Mouse (Mus musculus): Measurements from ENCODE around the gene Iqcc. TPM values are rescaled to one million over a fixed set of nuclear protein-coding genes. Genes with fewer than 3 reads are reported as not detected.

Iqcc gene
- polyA plus RNA-seq, 1 experiment from 2014 or later: 32.8 TPM

DNA sequence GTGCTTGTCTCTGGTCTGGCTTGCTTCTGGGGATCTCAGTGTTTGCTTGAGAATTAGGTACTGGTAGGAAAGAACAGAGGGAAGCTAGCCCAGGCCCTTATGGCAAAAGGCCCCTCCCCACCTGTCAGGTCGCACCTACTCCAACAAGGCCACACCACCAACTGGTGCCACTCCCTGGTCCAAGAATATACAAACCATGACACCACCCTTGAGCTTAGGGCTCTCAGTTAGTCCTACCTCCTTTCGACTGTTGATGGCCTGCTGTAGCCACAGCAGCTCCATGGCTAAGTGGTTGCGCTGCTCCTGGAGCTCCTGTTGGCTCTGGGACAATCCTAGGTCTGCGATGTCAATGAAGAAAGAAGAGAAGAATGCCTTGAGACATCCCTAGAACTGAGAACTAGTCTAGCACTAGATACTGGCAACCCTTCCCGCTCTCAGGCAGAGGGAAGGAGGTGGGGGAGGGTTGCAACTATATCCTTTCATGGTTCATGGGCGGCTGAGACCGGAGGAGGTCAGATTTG is 1.7 kb downstream of the Iqcc start:
- Histone ChIP-seq H3K4me3 (no peak overlapping the region), H3K4me1 (peaks cover 19% of the 10 kb centered on the region), H3K36me3 (peaks cover 22% of the 10 kb centered on the region), H3K27me3 (ENCODE audit: low read depth, poor library complexity, severe bottlenecking) (no peaks in the 10 kb centered on the region), H3K9me3 (replicated peaks) (no peaks in the 10 kb centered on the region), H3K27ac (replicated peaks) (no peak overlapping the region)
- WGBS: 97% methylated on average over 7 of the region's 7 CpGs
- DNase-seq (ENCODE audit: low spot score): no peak

DNA sequence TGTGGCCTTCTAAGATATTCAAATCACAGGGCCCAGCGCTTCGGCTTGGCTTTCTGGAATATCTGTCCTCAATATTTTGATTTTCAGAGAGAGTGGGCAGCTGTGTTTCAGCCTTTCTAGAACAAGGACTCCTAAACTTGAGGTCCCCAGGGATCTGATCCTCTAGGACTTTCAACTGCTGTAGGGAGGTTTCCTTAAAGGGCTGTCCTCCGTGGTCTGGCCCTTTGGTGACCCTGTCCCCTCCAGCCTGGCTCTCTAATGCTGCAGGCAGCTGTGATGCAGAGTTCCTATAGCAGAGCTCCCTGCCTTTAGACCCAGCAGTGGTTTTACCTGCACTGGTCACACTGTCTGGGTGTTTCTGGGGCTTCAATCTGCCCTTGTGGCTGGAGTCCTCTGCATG is 2.3 kb downstream of the Iqcc start:
- Histone ChIP-seq H3K9me3 (replicated peaks) (no peaks in the 10 kb centered on the region), H3K4me3 (no peak overlapping the region), H3K27me3 (ENCODE audit: low read depth, poor library complexity, severe bottlenecking) (no peaks in the 10 kb centered on the region), H3K36me3 (peaks cover 22% of the 10 kb centered on the region), H3K4me1 (peaks cover 14% of the 10 kb centered on the region), H3K27ac (replicated peaks) (no peak overlapping the region)
- no peak for DNase-seq (ENCODE audit: low spot score)
- WGBS: 94% methylated on average over 3 of the region's 3 CpGs

DNA sequence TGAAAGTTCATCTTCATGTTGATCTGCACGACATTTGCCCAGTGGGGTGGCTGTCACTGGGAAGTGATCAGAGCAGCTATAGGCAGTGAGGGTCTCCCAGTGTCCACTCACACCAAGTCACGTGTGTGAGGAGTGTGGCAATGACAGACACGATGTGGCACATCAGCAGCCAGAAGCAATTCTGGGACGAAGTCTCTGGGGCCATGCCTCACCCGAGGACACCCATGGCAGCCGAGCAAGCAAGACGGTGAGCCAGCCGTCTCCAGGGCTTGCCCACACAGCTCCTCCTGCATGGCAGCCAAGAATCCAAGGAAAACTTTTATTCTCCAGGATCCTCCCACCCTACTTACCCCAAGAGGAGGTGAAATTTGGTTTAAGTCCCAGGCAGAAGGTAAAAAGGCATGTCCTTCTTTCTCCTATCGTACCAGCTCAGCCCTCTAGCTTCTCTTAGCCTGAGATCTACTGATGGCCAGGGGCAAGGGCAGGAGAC is 3.1 kb downstream of the Iqcc start:
- DNase-seq (ENCODE audit: low spot score): no peak
- no peaks in the 10 kb centered on the region for H3K9me3 ChIP-seq (replicated peaks)

DNA sequence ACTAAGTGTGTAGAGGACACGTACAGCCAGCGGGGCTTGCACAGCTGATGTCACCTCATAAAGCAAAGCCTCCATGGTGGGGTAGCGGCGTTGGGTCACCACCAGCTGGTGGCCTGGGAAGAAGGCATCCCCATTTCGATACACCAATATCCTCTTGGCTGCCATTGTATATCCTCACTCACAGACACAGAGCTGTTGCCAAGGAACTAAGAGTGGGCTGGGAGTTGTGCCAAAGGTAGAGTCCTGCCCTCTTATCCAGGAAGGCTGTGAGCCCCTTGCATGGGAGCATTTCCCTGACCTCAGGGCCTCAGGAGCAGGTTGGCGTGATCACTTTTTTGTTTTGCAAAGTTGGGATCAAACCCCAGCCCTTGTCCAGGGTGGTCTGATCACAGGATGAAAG is 4.8 kb downstream of the Iqcc start, which contains the start of gene Dcdc2b:
TSS of gene Dcdc2b (minus strand) at position 165 of the 400 bp plus-strand sequence.
- Histone ChIP-seq H3K9me3 (replicated peaks) (no peaks in the 10 kb centered on the region), H3K4me1 (peaks cover 11% of the 10 kb centered on the region), H3K27ac (replicated peaks) (no peak within 1 kb of the TSS), H3K36me3 (peaks cover 34% of the 10 kb centered on the region), H3K4me3 (no peak within 1 kb of the TSS), H3K27me3 (ENCODE audit: low read depth, poor library complexity, severe bottlenecking) (no peaks in the 10 kb centered on the region)
- DNase-seq (ENCODE audit: low spot score): no peak
- 87% methylated on average over 6 of the region's 6 CpGs for WGBS

More for the DNA sequence above, 3.1 kb downstream of the Iqcc start:
- 89% methylated on average over 9 of the region's 9 CpGs for WGBS
- Histone ChIP-seq H3K27ac (replicated peaks) (no peak overlapping the region), H3K36me3 (peaks cover 22% of the 10 kb centered on the region), H3K4me1 (peaks cover 14% of the 10 kb centered on the region), H3K27me3 (ENCODE audit: low read depth, poor library complexity, severe bottlenecking) (no peaks in the 10 kb centered on the region), H3K4me3 (no peak overlapping the region)

DNA sequence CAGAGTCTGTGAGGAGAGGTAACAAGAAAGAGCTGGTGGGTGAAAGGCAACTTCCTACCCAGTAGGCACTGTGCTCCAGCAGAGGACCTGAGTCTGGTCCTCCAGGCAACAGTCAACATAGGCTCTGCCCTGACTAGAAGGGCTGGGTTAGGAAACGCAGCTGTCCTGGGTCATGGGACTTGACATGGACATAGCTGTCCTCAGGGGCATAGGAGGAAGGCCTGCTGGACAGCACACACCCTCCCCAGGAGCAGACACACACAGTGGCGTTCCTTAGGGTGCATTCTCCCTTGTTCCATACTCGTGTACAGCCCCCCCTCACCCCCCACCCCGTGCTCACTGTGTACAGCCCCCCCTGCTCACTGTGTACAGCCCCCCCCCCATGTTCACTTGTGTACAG is 8.4 kb downstream of the Iqcc start:
- Histone ChIP-seq H3K36me3 (peaks cover 45% of the 10 kb centered on the region), H3K4me1 (no peaks in the 10 kb centered on the region), H3K27me3 (ENCODE audit: low read depth, poor library complexity, severe bottlenecking) (no peaks in the 10 kb centered on the region), H3K4me3 (no peak overlapping the region), H3K9me3 (replicated peaks) (no peaks in the 10 kb centered on the region), H3K27ac (replicated peaks) (no peak overlapping the region)
- no peak for DNase-seq (ENCODE audit: low spot score)
- 80% methylated on average over 4 of the region's 4 CpGs for WGBS

DNA sequence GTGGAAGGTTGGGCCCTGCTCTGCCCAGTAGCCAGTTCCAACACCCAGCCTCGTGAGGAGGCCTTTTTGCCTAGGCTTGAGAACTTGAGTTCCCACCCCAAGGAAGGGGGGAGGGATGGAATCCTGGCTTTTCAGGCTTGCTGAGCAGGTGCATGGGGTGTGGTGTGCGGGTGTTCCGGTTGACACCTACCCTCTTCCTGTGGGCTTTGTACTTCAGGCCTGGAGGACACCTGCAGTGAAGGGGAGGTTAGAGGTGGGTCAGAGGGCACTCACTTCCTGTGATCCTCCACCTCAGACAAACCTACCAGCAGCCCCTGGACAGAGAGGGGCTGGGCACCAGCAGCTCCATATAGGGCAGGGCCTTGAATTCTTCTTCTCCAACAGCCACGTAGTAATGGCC is 8.9 kb downstream of the Iqcc start:
- H3K9me3 ChIP-seq (replicated peaks): no peaks in the 10 kb centered on the region
- H3K4me3 ChIP-seq: no peak overlapping the region
- H3K27ac ChIP-seq (replicated peaks): 0 out of 2 replicates have a peak overlapping the region, but pooled peaks have one; percentile 3
- 75% methylated on average over 4 of the region's 4 CpGs for WGBS
- no peaks in the 10 kb centered on the region for H3K4me1 ChIP-seq
- H3K36me3 ChIP-seq: peaks cover 49% of the 10 kb centered on the region
- no peak for DNase-seq (ENCODE audit: low spot score)
- H3K27me3 ChIP-seq (ENCODE audit: low read depth, poor library complexity, severe bottlenecking): no peaks in the 10 kb centered on the region

DNA sequence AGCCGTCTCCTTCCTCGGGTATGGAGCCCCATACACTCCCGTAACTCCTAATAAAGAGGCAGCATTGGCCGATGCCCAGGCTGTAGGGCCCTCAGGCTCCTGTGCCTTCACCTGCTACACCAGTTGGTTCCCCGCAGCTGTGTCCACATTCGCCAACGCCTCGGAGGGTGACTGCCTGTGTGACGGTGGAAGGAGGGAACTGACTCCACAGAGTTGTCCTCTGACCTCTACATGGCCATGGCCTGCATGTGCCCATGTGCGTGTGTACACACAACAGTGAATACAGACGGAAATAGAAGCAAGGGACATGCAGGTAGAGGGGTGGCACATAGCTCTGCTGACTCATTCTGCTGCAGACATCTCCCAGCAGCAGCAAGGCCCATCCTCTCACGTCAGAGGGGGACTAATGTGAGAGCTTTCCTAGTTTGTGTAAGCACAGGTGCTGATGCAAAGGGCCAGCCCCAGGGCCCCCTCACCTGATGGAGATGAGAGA is 9.7 kb downstream of the Iqcc start:
- no peaks in the 10 kb centered on the region for H3K27me3 ChIP-seq (ENCODE audit: low read depth, poor library complexity, severe bottlenecking)
- H3K36me3 ChIP-seq: peaks cover 56% of the 10 kb centered on the region
- no peak overlapping the region for H3K4me3 ChIP-seq
- H3K4me1 ChIP-seq: no peaks in the 10 kb centered on the region
- DNase-seq (ENCODE audit: low spot score): no peak
- WGBS: 84% methylated on average over 12 of the region's 12 CpGs
- H3K27ac ChIP-seq (replicated peaks): no peak overlapping the region
- H3K9me3 ChIP-seq (replicated peaks): no peaks in the 10 kb centered on the region

DNA sequence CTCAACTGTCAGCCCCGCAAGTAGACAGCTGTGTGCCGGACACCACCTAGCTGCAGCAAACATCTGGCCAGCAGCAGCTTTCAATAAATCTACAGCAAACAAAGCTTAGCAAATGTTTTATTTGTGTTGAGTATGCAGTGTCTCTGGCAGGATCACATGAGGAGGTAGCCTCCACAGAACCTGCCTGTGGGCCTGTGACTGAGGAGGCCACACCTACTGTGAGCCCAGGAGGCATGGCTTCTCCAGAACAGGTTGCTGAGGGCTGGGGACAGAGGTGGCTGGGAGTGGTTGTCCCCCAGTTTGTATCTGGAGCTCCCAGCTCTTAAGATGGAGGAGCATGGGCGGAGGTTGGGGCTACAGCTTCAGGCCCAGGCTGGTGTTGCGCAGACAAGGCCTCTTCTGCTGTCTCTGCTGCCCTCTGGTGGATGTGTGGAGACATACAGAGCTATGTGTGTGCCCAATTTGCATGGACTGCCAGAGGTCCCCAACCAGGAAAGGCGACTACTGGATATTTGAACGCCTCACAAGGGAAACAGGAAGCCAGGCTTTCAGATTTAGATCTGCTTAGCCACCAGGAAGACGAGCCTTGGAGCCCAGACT is 10.4 kb downstream of the Iqcc start:
- DNase-seq (ENCODE audit: low spot score): peak; percentile 85
- Histone ChIP-seq H3K4me3 (no peak overlapping the region), H3K36me3 (peaks cover 61% of the 10 kb centered on the region), H3K27me3 (ENCODE audit: low read depth, poor library complexity, severe bottlenecking) (no peaks in the 10 kb centered on the region), H3K9me3 (replicated peaks) (no peaks in the 10 kb centered on the region), H3K27ac (replicated peaks) (peak overlapping the region; percentile 1; the same call in 1 of the 2 replicates), H3K4me1 (no peaks in the 10 kb centered on the region)
- 41% methylated on average over 7 of the region's 7 CpGs for WGBS

DNA sequence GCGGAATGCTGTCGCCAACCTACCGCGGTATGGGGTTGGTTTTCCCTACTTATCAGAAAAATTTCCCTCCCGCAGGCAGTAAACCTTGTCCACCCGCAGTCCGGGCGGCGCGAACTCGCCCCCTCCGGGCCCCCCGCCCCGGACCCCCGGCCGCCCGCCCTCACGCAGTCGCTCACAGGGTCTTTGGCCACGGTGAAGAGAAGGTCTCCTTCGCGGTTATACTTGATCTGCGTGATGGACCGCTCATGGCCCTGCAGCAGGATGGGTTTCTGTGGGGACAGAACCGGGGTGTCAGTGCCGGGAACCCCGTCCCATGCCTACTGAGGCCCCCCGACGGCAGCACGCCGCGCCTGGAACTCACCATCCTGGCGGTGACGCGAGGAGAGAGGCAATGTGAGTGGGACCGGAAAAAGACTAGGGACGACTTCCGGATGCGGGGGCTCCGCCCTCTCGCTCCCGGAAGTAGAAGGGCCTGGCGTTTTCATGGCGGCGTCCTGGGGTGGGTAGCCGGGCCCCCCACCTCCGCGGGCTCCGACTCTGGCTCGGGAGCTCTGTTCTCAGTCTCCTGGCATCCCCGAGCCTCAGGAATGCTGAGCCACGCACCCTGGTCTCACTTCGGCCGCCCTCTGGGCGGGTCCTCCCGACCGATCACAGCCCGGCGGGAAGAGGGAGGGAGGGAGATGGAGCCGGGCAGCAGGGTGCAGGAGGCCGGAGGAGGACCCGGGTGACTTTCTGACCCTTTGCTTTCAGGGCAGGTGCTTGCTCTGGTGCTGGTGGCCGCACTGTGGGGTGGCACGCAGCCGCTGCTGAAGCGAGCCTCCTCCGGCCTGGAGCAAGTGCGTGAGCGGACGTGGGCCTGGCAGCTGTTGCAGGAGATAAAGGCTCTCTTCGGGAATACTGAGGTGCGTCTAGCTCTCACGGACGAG is 18.4 kb downstream of the Iqcc start, which contains the start of the genes Eif3i and Tmem234:
TSS of gene Eif3i (minus strand) at position 416 of the 926 bp plus-strand sequence.
TSS of gene Tmem234 (plus strand) at position 436 of the 926 bp plus-strand sequence.
- Histone ChIP-seq H3K27me3 (ENCODE audit: low read depth, poor library complexity, severe bottlenecking) (no peaks in the 10 kb centered on the region), H3K27ac (replicated peaks) (peak within 1 kb of the TSS; percentile 96), H3K9me3 (replicated peaks) (no peaks in the 10 kb centered on the region), H3K4me3 (peak within 1 kb of the TSS; percentile 100), H3K36me3 (peaks cover 73% of the 10 kb centered on the region), H3K4me1 (peaks cover 30% of the 10 kb centered on the region)
- peak; percentile 87 for DNase-seq (ENCODE audit: low spot score)
- WGBS: under 1% methylated on average over 74 of the region's 74 CpGs

DNA sequence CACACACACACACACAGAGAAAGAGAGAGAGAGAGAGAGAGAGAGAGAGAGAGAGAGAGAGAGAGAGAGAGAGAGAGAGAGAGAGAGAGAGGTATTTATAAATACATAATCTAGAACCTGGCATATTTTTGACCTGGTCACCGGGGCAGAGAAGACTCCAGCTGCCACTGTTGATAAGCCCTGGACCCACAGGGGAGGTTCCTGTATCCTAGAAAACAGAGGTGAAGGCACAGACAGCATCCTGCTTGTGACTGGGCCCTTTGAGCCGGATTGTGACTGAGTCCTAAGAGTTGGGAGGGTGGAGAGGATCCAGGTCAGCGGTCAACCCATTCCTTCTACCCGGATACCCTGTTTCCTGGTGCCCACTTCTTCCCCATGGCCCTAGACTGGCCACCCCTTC is 30.0 kb downstream of the Iqcc start:
- Histone ChIP-seq H3K27ac (replicated peaks) (no peak overlapping the region), H3K4me3 (no peak overlapping the region), H3K9me3 (replicated peaks) (no peaks in the 10 kb centered on the region), H3K4me1 (peaks cover 17% of the 10 kb centered on the region), H3K27me3 (ENCODE audit: low read depth, poor library complexity, severe bottlenecking) (no peaks in the 10 kb centered on the region), H3K36me3 (peaks cover 39% of the 10 kb centered on the region)
- no peak for DNase-seq (ENCODE audit: low spot score)
- 90% methylated on average over 4 of the region's 4 CpGs for WGBS

DNA sequence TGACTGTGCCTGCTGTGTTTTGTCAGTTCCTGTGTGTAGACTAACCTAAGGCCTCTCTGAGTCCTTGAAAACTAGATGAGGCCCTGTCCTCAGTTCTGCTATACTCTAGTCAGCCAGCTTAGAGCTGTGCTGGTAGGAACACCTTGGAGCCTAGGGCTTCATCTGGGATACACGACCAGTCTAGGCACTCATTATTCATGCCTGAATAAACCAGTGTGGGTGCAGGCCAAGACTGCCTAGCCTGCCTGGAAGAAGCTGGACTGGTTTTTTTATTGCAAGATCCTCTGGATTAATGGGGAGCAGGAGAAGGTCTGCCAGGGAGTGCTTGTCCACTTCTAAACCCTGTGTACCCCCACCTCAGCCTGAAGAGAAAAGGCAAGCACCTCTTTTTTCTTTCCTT is 32.0 kb downstream of the Iqcc start:
- DNase-seq (ENCODE audit: low spot score): no peak
- Histone ChIP-seq H3K4me3 (no peak overlapping the region), H3K27me3 (ENCODE audit: low read depth, poor library complexity, severe bottlenecking) (no peaks in the 10 kb centered on the region), H3K36me3 (peaks cover 20% of the 10 kb centered on the region), H3K4me1 (peaks cover 17% of the 10 kb centered on the region), H3K27ac (replicated peaks) (no peak overlapping the region), H3K9me3 (replicated peaks) (no peaks in the 10 kb centered on the region)
- whole genome bisulfite sequencing: 48% methylated on average over 1 of the region's 1 CpGs

DNA sequence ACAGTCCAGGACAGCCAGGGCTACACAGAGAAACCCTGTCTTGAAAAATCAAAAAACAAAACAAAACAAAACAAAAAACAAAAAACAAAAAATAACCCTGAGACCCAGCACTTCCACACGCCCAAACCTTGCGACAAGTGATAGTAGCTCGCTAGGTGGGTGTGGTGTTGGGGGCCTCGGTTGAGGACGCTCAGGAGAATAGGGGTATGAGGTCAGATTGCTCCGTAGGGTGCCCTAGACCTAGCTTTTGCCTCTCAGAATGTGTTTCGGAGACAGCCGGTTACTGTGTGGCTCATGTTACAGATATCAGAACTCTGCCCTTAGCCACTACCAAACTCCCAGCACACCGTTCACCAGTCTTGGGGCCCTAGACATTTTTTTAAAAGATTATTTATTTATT is 33.1 kb downstream of the Iqcc start:
- peaks cover 8% of the 10 kb centered on the region for H3K36me3 ChIP-seq
- 82% methylated on average over 9 of the region's 9 CpGs for WGBS
- H3K9me3 ChIP-seq (replicated peaks): no peaks in the 10 kb centered on the region
- H3K27ac ChIP-seq (replicated peaks): peak overlapping the region; percentile 79; the same call in 1 of the 2 replicates
- H3K4me1 ChIP-seq: peaks cover 17% of the 10 kb centered on the region
- peak overlapping the region; percentile 58 for H3K4me3 ChIP-seq
- H3K27me3 ChIP-seq (ENCODE audit: low read depth, poor library complexity, severe bottlenecking): no peaks in the 10 kb centered on the region
- DNase-seq (ENCODE audit: low spot score): no peak

All from midbrain, embryonic 10.5 days (tissue).